Mouse (Mus musculus) embryonic facial prominence, embryonic 12.5 days (tissue): ENCODE results near the gene Adssl1. TPM values are rescaled to one million over a fixed set of nuclear protein-coding genes. Genes with fewer than 3 reads are reported as not detected.

Source experiments
- ATAC-seq: fragments of 200-750 bp; cut with Nextera tagmentation; 2 replicates; pipeline ENCODE4 v1.8.0; 2017; ENCODE audit not compliant: insufficient number of reproducible peaks, insufficient read depth, low FRiP score, low TSS enrichment
- H3K27ac ChIP-seq: fragments of 300-500 bp; sonication (generic); 2 replicates; pipeline ENCODE4 v1.5.1; 2016; ENCODE audit warnings: mild to moderate bottlenecking
- H3K27me3 ChIP-seq: fragments of 300-500 bp; sonication (generic); 2 replicates; pipeline ENCODE4 v1.6.1; 2016; ENCODE audit warnings: mild to moderate bottlenecking, moderate library complexity
- H3K36me3 ChIP-seq: fragments of 300-500 bp; sonication (generic); 2 replicates; pipeline ENCODE4 v1.6.1; 2016; ENCODE audit warnings: mild to moderate bottlenecking
- H3K4me1 ChIP-seq: fragments of 300-500 bp; sonication (generic); 2 replicates; pipeline ENCODE4 v1.6.1; 2016
- H3K4me2 ChIP-seq: fragments of 300-500 bp; sonication (generic); replicated peaks from 2 replicates; pipeline ENCODE4 v1.6.1; 2016; ENCODE audit warnings: mild to moderate bottlenecking, moderate library complexity
- H3K4me3 ChIP-seq: fragments of 300-500 bp; sonication (generic); 2 replicates; pipeline ENCODE4 v1.5.1; 2016; ENCODE audit warnings: mild to moderate bottlenecking
- H3K9ac ChIP-seq: fragments of 300-500 bp; sonication (generic); 2 replicates; pipeline ENCODE4 v1.6.1; 2016; ENCODE audit warnings: mild to moderate bottlenecking, moderate library complexity
- H3K9me3 ChIP-seq: fragments of 300-500 bp; sonication (generic); 2 replicates; pipeline ENCODE4 v1.6.1; 2016; ENCODE audit warnings: mild to moderate bottlenecking, moderate library complexity
- WGBS: fragments of 180-500 bp; shearing (Covaris S2); methylation state at CpG from one replicate; pipeline ENCODE4 v1.1.7; 2016; 5-methylcytosine and 5-hydroxymethylcytosine counted together
- polyA plus RNA-seq: library from polyadenylated mRNA; unstranded; fragments of >200 nt; fragmentation: Nextera tagmentation; extraction: Ambion mirVana; gene quantifications from 2 replicates; pipeline ENCODE4 v1.2.1, GENCODE M21; 2016

Adssl1 gene
- polyA plus RNA-seq, 1 experiment from 2014 or later = 6.6 TPM

DNA sequence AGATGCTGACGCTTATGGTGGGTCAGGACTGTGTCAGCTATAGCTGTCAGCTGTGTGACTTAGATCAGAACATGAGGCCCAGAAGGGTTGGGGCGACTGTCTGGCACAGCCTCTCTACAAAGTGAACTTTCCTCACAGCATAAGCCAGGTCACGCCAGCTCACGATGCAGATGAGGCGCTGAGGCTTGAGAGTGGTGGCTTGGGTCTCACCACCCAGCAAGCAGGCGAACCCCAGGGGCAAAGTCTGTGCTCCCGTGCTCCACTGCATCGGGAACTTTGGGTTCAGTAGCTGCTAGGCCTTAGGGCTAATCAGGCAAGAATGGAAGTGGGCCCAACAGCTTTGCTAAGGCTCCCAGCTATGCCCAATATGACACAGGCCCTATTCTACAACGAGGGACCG lies 10.8 kb upstream of the Adssl1 start:
- ATAC-seq = no peak
- no peaks in the 10 kb centered on the region for H3K9me3 ChIP-seq
- H3K9ac ChIP-seq = no peak overlapping the region

DNA sequence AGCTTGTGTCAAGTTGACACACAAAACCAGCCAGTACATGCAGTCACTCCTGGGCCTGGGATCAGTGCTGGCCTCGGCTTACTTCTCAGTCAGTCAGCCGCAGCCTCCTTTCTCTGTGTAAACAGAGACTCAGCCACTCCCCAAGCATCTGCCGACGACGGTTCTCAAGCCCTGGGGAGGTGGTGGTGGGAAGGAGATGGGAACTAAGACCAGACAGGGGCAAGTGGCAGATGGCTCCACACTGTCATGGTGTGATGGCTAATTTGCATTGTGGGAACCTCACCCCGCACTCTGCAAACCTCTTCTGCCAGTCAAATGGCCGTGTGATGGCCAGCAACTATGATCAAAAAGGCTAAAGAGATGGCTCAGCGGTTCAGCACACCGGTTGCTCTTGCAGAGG lies 3.2 kb upstream of the Adssl1 start:
- WGBS = 58% methylated on average over 9 of the region's 9 CpGs
- no peaks in the 10 kb centered on the region for H3K9me3 ChIP-seq
- H3K36me3 ChIP-seq = 0 out of 2 replicates have a peak, but pooled peaks cover 4% of the 10 kb centered on the region
- H3K27ac ChIP-seq = no peak overlapping the region
- ATAC-seq = no peak
- H3K27me3 ChIP-seq = peaks cover 38% of the 10 kb centered on the region
- H3K4me1 ChIP-seq = peaks cover 21% of the 10 kb centered on the region
- no peak overlapping the region for H3K4me3 ChIP-seq
- no peak overlapping the region for H3K4me2 ChIP-seq
- H3K9ac ChIP-seq = no peak overlapping the region

More for the DNA sequence above, 10.8 kb upstream of the Adssl1 start:
- Histone ChIP-seq H3K4me1 (peaks cover 4% of the 10 kb centered on the region), H3K36me3 (peaks cover 8% of the 10 kb centered on the region; the same call in 1 of the 2 replicates), H3K4me2 (no peak overlapping the region), H3K27me3 (no peaks in the 10 kb centered on the region), H3K27ac (no peak overlapping the region), H3K4me3 (no peak overlapping the region)
- 89% methylated on average over 10 of the region's 10 CpGs for WGBS

DNA sequence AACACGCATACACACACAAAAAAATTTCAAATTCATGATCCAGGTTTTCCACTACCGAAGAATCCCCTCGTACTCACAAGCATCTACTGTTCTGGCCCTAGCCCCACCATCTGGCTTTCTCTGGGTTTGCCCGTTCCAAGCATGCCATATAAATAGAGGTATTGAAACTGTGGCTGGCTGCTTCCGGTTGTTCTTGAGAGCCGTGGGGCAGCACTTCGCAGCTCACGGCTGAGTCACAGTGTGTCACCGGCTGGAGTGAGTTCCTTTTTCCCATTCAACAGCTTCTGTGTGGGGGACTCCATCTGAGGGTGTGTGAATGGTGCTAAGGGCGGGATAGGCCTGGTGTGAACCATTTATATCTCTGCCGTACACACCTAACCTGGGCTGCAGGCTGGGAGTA lies 2.7 kb upstream of the Adssl1 start:
- H3K9me3 ChIP-seq = no peaks in the 10 kb centered on the region
- peaks cover 43% of the 10 kb centered on the region for H3K27me3 ChIP-seq
- no peak overlapping the region for H3K4me3 ChIP-seq
- no peaks in the 10 kb centered on the region for H3K36me3 ChIP-seq
- H3K9ac ChIP-seq = no peak overlapping the region
- ATAC-seq = no peak
- no peak overlapping the region for H3K27ac ChIP-seq
- H3K4me2 ChIP-seq = no peak overlapping the region
- WGBS = 84% methylated on average over 11 of the region's 11 CpGs
- H3K4me1 ChIP-seq = peaks cover 21% of the 10 kb centered on the region

- peak; percentile 71 for ATAC-seq
- H3K4me2 ChIP-seq = no peak overlapping the region
- H3K9me3 ChIP-seq = no peaks in the 10 kb centered on the region
- H3K9ac ChIP-seq = no peak overlapping the region
- 15% methylated on average over 8 of the region's 8 CpGs for WGBS
- peaks cover 47% of the 10 kb centered on the region for H3K27me3 ChIP-seq
- no peak overlapping the region for H3K4me3 ChIP-seq
- H3K27ac ChIP-seq = no peak overlapping the region
- H3K4me1 ChIP-seq = peaks cover 21% of the 10 kb centered on the region
- H3K36me3 ChIP-seq = no peaks in the 10 kb centered on the region
Observed at GRCm38 (mm10) chr12:112617898-112618380, 1.9 kb upstream of the Adssl1 start.

DNA sequence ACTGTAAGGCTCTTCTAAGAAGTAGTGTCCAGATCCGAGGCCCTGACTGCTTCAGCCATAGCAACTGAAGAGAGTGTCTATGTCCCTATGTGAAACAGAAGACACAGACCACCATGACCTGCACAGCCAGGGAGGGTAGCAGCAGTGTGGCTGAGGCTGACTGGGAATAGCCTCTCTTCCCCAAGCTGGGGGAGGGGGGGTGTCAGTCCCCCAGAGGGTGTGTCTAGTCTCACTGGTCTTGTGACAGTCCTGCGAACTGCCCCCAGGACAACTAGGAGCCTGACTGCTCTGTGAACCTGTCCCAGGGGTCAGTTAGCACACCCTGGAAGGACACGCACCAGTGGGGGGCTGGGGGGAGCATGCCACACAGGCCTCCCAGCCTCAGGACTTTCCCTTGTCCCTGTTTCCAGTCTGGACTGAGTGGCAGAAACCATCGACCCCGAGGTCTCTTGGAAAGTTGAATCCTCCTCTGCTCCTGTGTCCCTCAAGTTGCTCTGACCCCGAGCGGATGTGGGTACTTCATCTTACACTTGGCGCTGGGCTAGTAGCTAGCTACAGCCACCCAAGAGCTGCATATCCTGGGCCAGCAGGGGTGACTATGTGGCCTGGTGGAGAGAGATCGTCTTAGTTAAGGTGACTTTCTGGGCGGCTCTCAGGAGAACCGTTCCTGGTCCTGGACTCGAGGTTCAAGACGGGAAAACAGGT lies 712 bp upstream of the Adssl1 start:
- Histone ChIP-seq H3K27ac (no peak overlapping the region), H3K4me2 (peak overlapping the region; percentile 97), H3K9ac (peak overlapping the region; percentile 72; the same call in 1 of the 2 replicates), H3K36me3 (no peaks in the 10 kb centered on the region), H3K27me3 (peaks cover 47% of the 10 kb centered on the region), H3K4me1 (peaks cover 21% of the 10 kb centered on the region), H3K9me3 (no peaks in the 10 kb centered on the region), H3K4me3 (peak overlapping the region; percentile 51)
- WGBS = 22% methylated on average over 13 of the region's 13 CpGs
- ATAC-seq = no peak

DNA sequence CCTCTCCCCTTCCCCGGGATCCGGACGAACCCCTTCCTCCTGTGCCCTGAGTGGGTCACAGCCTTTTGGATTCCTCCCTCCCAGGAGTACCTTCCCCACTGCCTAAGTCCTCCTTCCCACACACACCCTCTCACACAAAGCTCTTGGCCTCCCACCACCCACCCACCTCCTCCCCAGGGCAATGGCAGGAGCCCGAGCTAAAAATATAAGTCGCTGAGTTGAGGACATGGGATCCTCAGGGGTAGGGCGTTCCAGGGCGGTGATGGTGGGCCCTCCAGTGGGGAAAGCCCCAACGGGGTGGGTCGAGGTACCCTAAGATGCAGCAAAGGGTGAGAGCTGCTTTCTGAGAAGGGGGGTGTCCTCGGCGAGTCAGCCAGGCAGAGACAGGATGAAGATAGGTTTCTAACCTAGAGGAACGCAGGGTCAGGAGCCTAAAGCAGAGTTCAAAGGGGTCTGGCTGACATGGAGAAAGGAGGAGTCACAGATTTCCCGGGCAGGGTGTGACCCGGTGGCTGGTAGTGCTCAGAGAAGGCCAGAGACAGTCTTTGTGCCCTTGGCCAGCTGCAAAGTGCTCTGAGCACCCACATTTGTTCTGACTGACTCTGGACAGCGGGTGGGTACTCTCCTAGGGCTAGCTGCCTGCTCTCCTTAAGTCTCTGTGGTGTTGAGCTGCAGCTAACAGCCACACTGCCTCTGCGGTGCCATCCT lies 663 bp downstream of the Adssl1 start:
- 17% methylated on average over 14 of the region's 16 CpGs for WGBS
- H3K36me3 ChIP-seq = no peaks in the 10 kb centered on the region
- peaks cover 25% of the 10 kb centered on the region for H3K4me1 ChIP-seq
- H3K9me3 ChIP-seq = no peaks in the 10 kb centered on the region
- peak overlapping the region; percentile 51 for H3K4me3 ChIP-seq
- peak overlapping the region; percentile 97 for H3K4me2 ChIP-seq
- peaks cover 47% of the 10 kb centered on the region for H3K27me3 ChIP-seq
- H3K9ac ChIP-seq = peak overlapping the region; percentile 72
- no peak overlapping the region for H3K27ac ChIP-seq
- no peak for ATAC-seq

DNA sequence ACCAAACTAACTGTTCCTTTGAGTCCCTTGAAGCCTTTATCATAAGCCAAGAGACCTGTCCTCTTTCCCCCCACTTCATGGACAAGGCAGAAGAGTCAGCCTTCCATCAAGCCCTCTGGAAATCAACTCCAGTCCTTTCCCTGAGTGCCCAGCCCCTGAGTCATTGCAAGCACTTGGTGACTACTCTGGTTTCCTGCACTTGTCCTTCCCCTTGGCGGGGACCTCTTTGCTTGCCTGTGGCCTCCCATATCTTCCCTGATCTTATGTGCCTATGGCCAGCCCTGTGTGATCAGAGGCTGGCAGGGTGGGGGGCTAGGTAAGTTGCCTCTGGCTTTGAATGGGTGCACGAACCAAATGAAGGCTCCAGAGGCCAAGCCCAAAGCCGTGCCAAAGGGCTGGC lies 2.1 kb downstream of the Adssl1 start:
- no peak for ATAC-seq
- no peak overlapping the region for H3K4me3 ChIP-seq
- H3K27ac ChIP-seq = no peak overlapping the region
- H3K9me3 ChIP-seq = no peaks in the 10 kb centered on the region
- H3K4me2 ChIP-seq = no peak overlapping the region
- WGBS = 83% methylated on average over 3 of the region's 3 CpGs
- no peaks in the 10 kb centered on the region for H3K36me3 ChIP-seq
- H3K9ac ChIP-seq = no peak overlapping the region
- H3K27me3 ChIP-seq = peaks cover 47% of the 10 kb centered on the region
- peaks cover 25% of the 10 kb centered on the region for H3K4me1 ChIP-seq

- WGBS = 22% methylated on average over 2 of the region's 2 CpGs
- Histone ChIP-seq H3K27me3 (peaks cover 38% of the 10 kb centered on the region), H3K27ac (no peak overlapping the region), H3K9ac (no peak overlapping the region), H3K36me3 (no peaks in the 10 kb centered on the region), H3K4me1 (peaks cover 23% of the 10 kb centered on the region), H3K9me3 (no peaks in the 10 kb centered on the region), H3K4me2 (no peak overlapping the region), H3K4me3 (no peak overlapping the region)
- ATAC-seq = no peak
Observed at GRCm38 (mm10) chr12:112623742-112624141, 3.9 kb downstream of the Adssl1 start.

DNA sequence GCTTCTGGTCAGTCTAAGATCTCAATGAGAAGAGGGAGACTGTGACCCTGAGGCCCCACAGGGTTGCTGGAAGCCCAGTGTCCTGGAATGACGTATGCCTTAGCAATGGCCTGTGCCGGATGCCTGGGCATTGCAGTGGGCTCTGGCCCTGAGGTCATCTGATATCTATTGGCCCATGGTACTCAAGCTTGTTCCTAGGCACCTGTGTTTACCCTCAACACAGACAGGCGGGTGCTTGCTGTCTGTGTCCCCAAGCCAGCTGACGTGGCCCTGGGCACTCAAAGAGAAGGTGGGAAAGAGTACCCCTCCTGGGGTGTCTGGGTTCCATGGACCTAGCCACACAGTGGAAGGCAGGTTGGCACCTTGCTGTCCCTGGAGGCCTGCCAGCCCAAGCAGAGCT lies 5.9 kb downstream of the Adssl1 start:
- no peak for ATAC-seq
- no peak overlapping the region for H3K27ac ChIP-seq
- whole genome bisulfite sequencing = 83% methylated on average over 4 of the region's 4 CpGs

GRCm38 (mm10) chr12:112626455-112626854 lies 6.6 kb downstream of the Adssl1 start:
- peaks cover 18% of the 10 kb centered on the region for H3K4me1 ChIP-seq
- H3K9ac ChIP-seq = no peak overlapping the region
- no peak overlapping the region for H3K27ac ChIP-seq
- H3K36me3 ChIP-seq = no peaks in the 10 kb centered on the region
- no peak for ATAC-seq
- no peak overlapping the region for H3K4me3 ChIP-seq
- 80% methylated on average over 6 of the region's 6 CpGs for WGBS
- no peak overlapping the region for H3K4me2 ChIP-seq
- H3K27me3 ChIP-seq = peaks cover 11% of the 10 kb centered on the region
- H3K9me3 ChIP-seq = no peaks in the 10 kb centered on the region

More for the DNA sequence above, 5.9 kb downstream of the Adssl1 start:
- no peak overlapping the region for H3K9ac ChIP-seq
- H3K27me3 ChIP-seq = peaks cover 19% of the 10 kb centered on the region
- H3K4me2 ChIP-seq = no peak overlapping the region
- no peak overlapping the region for H3K4me3 ChIP-seq
- peaks cover 17% of the 10 kb centered on the region for H3K4me1 ChIP-seq
- H3K9me3 ChIP-seq = no peaks in the 10 kb centered on the region
- no peaks in the 10 kb centered on the region for H3K36me3 ChIP-seq

DNA sequence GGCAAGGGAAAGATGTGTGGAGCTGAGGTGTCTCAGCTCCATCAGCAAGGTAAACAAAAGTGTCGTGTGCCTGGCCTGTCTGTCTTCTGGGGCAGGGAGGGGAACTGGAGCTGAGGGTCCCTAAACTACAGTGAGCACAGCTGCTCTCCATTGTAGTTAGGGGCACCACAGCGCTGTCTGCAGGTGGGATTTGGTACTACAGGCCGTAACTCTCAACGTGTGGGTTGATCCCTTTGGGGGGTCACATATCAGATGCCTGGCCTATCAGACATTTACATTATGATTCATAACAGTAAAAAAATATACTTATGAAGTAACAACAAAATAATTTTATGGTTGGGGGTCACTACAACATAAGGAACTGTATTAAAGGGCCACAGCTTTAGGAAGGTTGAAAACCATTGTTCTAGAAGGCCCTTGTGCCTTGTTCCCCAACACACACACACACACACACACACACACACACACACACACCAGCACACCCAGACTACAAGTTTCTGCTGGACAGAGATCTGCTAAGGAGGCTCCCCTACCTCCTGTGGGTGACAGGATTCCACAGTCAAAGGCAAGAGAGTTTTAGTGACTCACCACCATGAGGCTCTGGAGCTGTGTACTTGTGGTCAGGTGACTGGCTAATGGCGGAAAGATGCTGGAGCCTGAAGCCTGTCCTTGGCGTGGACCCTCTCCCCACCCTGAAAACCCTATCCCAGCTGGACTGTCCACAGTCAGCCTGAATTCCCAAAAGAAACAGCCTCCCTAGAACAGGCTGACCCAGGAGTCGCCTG lies 7.4 kb downstream of the Adssl1 start:
- Histone ChIP-seq H3K9me3 (no peaks in the 10 kb centered on the region), H3K4me2 (no peak overlapping the region), H3K9ac (no peak overlapping the region), H3K27ac (no peak overlapping the region), H3K4me3 (no peak overlapping the region), H3K36me3 (no peaks in the 10 kb centered on the region), H3K27me3 (0 out of 2 replicates have a peak, but pooled peaks cover 5% of the 10 kb centered on the region), H3K4me1 (peaks cover 22% of the 10 kb centered on the region)
- ATAC-seq = no peak
- WGBS = 61% methylated on average over 7 of the region's 7 CpGs
